Mouse (Mus musculus): ENCODE data around the gene Ifnar2.

Gene Ifnar2

DNA sequence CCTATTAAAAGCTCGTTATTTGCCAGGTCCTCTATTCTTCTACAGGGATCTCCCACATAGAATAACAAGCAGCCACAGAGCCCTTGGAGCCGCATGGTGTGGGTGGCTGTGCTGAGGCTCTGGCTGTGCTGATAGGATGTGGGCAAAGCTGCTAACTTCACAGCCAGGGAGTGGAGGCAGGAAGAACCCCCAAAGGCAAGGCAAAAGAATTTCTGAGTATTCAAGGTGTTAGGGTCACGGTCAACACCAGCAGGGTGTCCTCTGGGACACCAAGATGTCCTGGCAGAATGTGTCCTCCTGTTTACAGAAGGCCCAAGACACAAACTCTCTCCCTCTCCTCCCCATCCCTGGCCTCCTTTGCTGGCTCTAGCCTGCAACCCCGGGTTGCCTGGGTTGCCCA, 69.9 kb downstream of the Ifnar2 start:
- Histone ChIP-seq H3K36me3 (ENCODE audit: control insufficient read depth, insufficient read depth, low read length, poor library complexity, severe bottlenecking) (no peaks in the 10 kb centered on the region), H3K27me3 (ENCODE audit: control insufficient read depth, insufficient read depth, low read length, poor library complexity, severe bottlenecking) (no peaks in the 10 kb centered on the region)
- DNase-seq (ENCODE audit: low read depth, low spot score): no peak

DNA sequence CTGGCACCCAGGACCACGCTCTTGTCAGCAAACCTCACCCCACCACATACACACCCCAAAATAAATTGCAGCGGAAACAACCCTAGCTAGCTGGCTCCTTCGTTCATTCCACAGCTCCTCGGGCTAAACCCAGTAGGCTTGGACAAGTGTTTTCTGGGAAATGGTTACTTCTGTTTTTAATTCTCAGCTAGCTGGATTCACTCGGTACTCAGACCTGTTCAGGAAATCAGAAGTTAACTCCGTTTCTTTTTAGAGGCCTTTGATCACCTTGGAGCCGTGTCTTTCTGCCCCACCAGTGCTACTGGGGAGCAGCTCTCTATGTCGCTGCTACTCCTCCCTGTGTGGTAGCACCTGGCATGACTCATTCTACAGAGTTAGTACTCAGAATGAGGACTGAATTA, 70.6 kb downstream of the Ifnar2 start:
- Histone ChIP-seq H3K36me3 (ENCODE audit: control insufficient read depth, insufficient read depth, low read length, poor library complexity, severe bottlenecking) (no peaks in the 10 kb centered on the region), H3K27me3 (ENCODE audit: control insufficient read depth, insufficient read depth, low read length, poor library complexity, severe bottlenecking) (no peaks in the 10 kb centered on the region)
- DNase-seq (ENCODE audit: low read depth, low spot score): no peak

- H3K27me3 ChIP-seq (ENCODE audit: control insufficient read depth, insufficient read depth, low read length, poor library complexity, severe bottlenecking): no peaks in the 10 kb centered on the region
- no peak for DNase-seq (ENCODE audit: low read depth, low spot score)
Observed at GRCm38 (mm10) chr16:91444847-91445246, 72.3 kb downstream of the Ifnar2 start.

GRCm38 (mm10) chr16:91445566-91445965, 73.0 kb downstream of the Ifnar2 start:
- H3K27me3 ChIP-seq (ENCODE audit: control insufficient read depth, insufficient read depth, low read length, poor library complexity, severe bottlenecking): no peaks in the 10 kb centered on the region
- DNase-seq (ENCODE audit: low read depth, low spot score): peak; percentile 65
- H3K36me3 ChIP-seq (ENCODE audit: control insufficient read depth, insufficient read depth, low read length, poor library complexity, severe bottlenecking): no peaks in the 10 kb centered on the region

More at GRCm38 (mm10) chr16:91444847-91445246, 72.3 kb downstream of the Ifnar2 start:
- H3K36me3 ChIP-seq (ENCODE audit: control insufficient read depth, insufficient read depth, low read length, poor library complexity, severe bottlenecking): no peaks in the 10 kb centered on the region

- Histone ChIP-seq H3K36me3 (ENCODE audit: control insufficient read depth, insufficient read depth, low read length, poor library complexity, severe bottlenecking) (no peaks in the 10 kb centered on the region), H3K27me3 (ENCODE audit: control insufficient read depth, insufficient read depth, low read length, poor library complexity, severe bottlenecking) (no peaks in the 10 kb centered on the region)
- peak; percentile 74 for DNase-seq (ENCODE audit: low read depth, low spot score)
Observed at GRCm38 (mm10) chr16:91446778-91447511, 74.4 kb downstream of the Ifnar2 start.

DNA sequence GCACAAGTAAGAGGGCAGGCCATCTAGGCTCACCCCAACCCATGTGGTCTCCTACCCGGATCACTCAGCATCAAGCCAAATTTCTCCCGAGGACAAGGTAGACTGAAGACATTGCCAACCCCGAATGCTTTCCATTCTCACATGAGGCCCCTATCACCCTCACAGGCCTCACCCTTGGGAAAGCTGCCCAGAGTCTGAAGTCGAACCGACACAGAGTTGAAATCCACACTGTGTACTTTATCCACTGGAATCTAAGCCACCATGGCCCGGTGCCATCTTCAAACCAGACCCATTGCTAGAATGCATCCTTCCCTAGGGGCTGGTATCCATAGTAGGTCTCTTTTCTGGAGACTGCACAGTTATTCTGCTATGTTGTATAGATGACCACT, 74.9 kb downstream of the Ifnar2 start:
- Histone ChIP-seq H3K27me3 (ENCODE audit: control insufficient read depth, insufficient read depth, low read length, poor library complexity, severe bottlenecking) (no peaks in the 10 kb centered on the region), H3K36me3 (ENCODE audit: control insufficient read depth, insufficient read depth, low read length, poor library complexity, severe bottlenecking) (no peaks in the 10 kb centered on the region)
- no peak for DNase-seq (ENCODE audit: low read depth, low spot score)

GRCm38 (mm10) chr16:91448088-91448487, 75.5 kb downstream of the Ifnar2 start:
- DNase-seq (ENCODE audit: low read depth, low spot score): no peak

GRCm38 (mm10) chr16:91448895-91449294, 76.3 kb downstream of the Ifnar2 start:
- no peaks in the 10 kb centered on the region for H3K36me3 ChIP-seq (ENCODE audit: control insufficient read depth, insufficient read depth, low read length, poor library complexity, severe bottlenecking)
- no peaks in the 10 kb centered on the region for H3K27me3 ChIP-seq (ENCODE audit: control insufficient read depth, insufficient read depth, low read length, poor library complexity, severe bottlenecking)
- DNase-seq (ENCODE audit: low read depth, low spot score): no peak

More at GRCm38 (mm10) chr16:91448088-91448487, 75.5 kb downstream of the Ifnar2 start:
- H3K27me3 ChIP-seq (ENCODE audit: control insufficient read depth, insufficient read depth, low read length, poor library complexity, severe bottlenecking): no peaks in the 10 kb centered on the region
- no peaks in the 10 kb centered on the region for H3K36me3 ChIP-seq (ENCODE audit: control insufficient read depth, insufficient read depth, low read length, poor library complexity, severe bottlenecking)

DNA sequence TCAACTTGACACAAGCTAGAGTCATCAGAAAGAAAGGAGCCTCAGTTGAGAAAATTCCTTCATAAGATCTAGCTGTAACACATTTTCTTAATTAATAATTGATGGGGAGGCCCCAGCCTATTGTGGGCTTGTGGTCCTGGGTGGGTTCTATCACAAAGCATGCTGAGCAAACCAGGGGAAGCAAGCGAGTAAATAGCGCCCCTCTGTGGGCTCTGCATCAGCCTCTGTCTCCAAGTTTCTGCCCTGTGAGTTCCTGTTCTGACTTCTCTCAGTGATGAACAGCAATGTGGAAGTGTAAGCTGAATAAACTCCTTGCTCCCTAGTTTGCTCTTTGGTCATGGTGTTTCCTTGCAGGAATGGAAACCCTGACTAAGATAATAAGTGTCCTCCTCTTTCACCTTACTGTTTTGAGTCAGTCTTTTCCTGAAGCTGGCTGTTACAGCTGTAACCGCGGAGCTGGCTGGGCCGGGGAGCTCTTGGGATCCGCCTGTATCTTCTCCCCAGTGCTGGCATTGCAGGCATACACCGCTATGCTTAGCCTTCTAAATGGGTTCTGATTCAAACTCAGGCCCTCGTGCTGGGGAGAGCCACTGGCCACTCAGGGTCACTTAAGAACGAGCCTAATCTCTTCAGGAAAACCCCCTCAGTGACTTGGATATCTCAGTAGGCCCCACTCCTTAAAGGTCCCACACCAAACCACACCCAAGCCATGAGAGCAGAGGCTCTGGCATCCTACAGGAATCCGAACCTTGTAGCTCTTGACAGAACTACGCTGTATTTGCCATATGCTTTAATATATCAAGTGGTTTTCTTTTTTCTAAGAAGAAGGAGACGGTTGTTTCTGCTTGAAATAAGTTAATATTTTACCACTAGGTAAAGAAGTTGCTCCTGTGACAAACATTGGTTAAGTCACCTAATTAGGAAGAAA, 77.8 kb downstream of the Ifnar2 start:
- H3K27me3 ChIP-seq (ENCODE audit: control insufficient read depth, insufficient read depth, low read length, poor library complexity, severe bottlenecking): no peaks in the 10 kb centered on the region
- no peaks in the 10 kb centered on the region for H3K36me3 ChIP-seq (ENCODE audit: control insufficient read depth, insufficient read depth, low read length, poor library complexity, severe bottlenecking)
- no peak for DNase-seq (ENCODE audit: low read depth, low spot score)

GRCm38 (mm10) chr16:91451949-91452348, 79.4 kb downstream of the Ifnar2 start:
- H3K36me3 ChIP-seq (ENCODE audit: control insufficient read depth, insufficient read depth, low read length, poor library complexity, severe bottlenecking): no peaks in the 10 kb centered on the region
- DNase-seq (ENCODE audit: low read depth, low spot score): peak; percentile 61
- no peaks in the 10 kb centered on the region for H3K27me3 ChIP-seq (ENCODE audit: control insufficient read depth, insufficient read depth, low read length, poor library complexity, severe bottlenecking)

GRCm38 (mm10) chr16:91452363-91452896, 79.8 kb downstream of the Ifnar2 start:
- Histone ChIP-seq H3K36me3 (ENCODE audit: control insufficient read depth, insufficient read depth, low read length, poor library complexity, severe bottlenecking) (no peaks in the 10 kb centered on the region), H3K27me3 (ENCODE audit: control insufficient read depth, insufficient read depth, low read length, poor library complexity, severe bottlenecking) (no peaks in the 10 kb centered on the region)
- peak; percentile 44 for DNase-seq (ENCODE audit: low read depth, low spot score)
